7 mouse cellular contexts compared by ENCODE assay signal in genomic region chr13:107889985-107890865, GRCm38 (mm10).
DNase-seq lines count a peak whose midpoint lies in the region; ATAC-seq lines count a peak whose summit lies in the region.

No protein-coding gene starts in this region.

- peak overlapping the region; percentile 98 for H3K27ac ChIP-seq in intestine, embryonic 16.5 days (ENCODE audit: low read length)
- peak overlapping the region; percentile 98 for H3K27ac ChIP-seq in midbrain, embryonic 11.5 days (ENCODE audit: low read depth, low read length)

- H3K4me2 ChIP-seq in intestine, embryonic 16.5 days (ENCODE audit: low read depth, low read length), result peak overlapping the region; percentile 74
- H3K4me2 ChIP-seq in midbrain, embryonic 11.5 days, result peak overlapping the region; percentile 68

- H3K36me3 ChIP-seq in intestine, embryonic 16.5 days (ENCODE audit: control insufficient read depth, insufficient read depth, low read length), result no peaks in the 10 kb centered on the region
- H3K36me3 ChIP-seq in midbrain, embryonic 11.5 days (ENCODE audit: control insufficient read depth, insufficient read depth, low read length), result no peaks in the 10 kb centered on the region

- peak; percentile 100 for DNase-seq in adrenal gland, adult 2 months
- peak; percentile 98 for DNase-seq in embryo, embryonic 11.5 days (ENCODE audit: low read depth, low spot score)
- DNase-seq in gastrocnemius, postnatal 36 days, result peak; percentile 96 to 99
- peak; percentile 96 to 97 for DNase-seq in left cerebral cortex, postnatal 36 days (ENCODE audit: low spot score in 2 of 2)
- DNase-seq in midbrain, embryonic 11.5 days (ENCODE audit: low spot score, missing footprints), result peak; percentile 100
- peak; percentile 98 for DNase-seq in skeletal muscle tissue, adult 2 months (ENCODE audit: low read depth, low spot score)

- peak overlapping the region; percentile 91 for H3K4me3 ChIP-seq in intestine, embryonic 16.5 days (ENCODE audit: low read length)
- peak overlapping the region; percentile 92 for H3K4me3 ChIP-seq in midbrain, embryonic 11.5 days (ENCODE audit: low read depth, low read length)

- peak; percentile 92 for ATAC-seq in intestine, embryonic 16.5 days
- ATAC-seq in midbrain, embryonic 11.5 days (ENCODE audit: low FRiP score), result peak; percentile 92

- no peaks in the 10 kb centered on the region for H3K9me3 ChIP-seq in intestine, embryonic 16.5 days (ENCODE audit: control insufficient read depth, low read length)
- H3K9me3 ChIP-seq in midbrain, embryonic 11.5 days (ENCODE audit: control insufficient read depth, low read length), result no peaks in the 10 kb centered on the region

- H3K27me3 ChIP-seq in intestine, embryonic 16.5 days (replicated peaks; ENCODE audit: control insufficient read depth, insufficient read depth, low read length), result no peaks in the 10 kb centered on the region
- peaks cover 4% of the 10 kb centered on the region; the same call in 1 of the 2 replicates for H3K27me3 ChIP-seq in midbrain, embryonic 11.5 days (ENCODE audit: control insufficient read depth, insufficient read depth, low read length)

- intact Hi-C loops in gastrocnemius, postnatal 36 days (cut with DNase I), result loop anchor here (2.0 to 5.0 kb wide), 4 partner anchors 52 to 267 kb away; partner anchors contain the start of genes Ercc8, Ndufaf2 and Smim15
- intact Hi-C loops in left cerebral cortex, postnatal 36 days (cut with DNase I), result loop anchor here (2.0 to 10.0 kb wide), 8 partner anchors 43 to 565 kb away; no protein-coding TSS in a partner anchor

- under 1% methylated on average over 83 of the region's 90 CpGs for WGBS in intestine, embryonic 16.5 days
- under 1% methylated on average over 74 of the region's 90 CpGs for WGBS in midbrain, embryonic 11.5 days

- H3K9ac ChIP-seq in intestine, embryonic 16.5 days (ENCODE audit: low read depth, low read length), result peak overlapping the region; percentile 88
- H3K9ac ChIP-seq in midbrain, embryonic 11.5 days (ENCODE audit: low read length), result peak overlapping the region; percentile 97

- peaks cover 13% of the 10 kb centered on the region for H3K4me1 ChIP-seq in intestine, embryonic 16.5 days (ENCODE audit: control insufficient read depth, insufficient read depth, low read length)
- H3K4me1 ChIP-seq in midbrain, embryonic 11.5 days (ENCODE audit: control insufficient read depth, insufficient read depth, low read length), result peaks cover 18% of the 10 kb centered on the region

Comparison
In these comparisons a context has a peak if more than half of its experiments do, and no peak if none do; other contexts are left out.
1. Peak in every context shown above with its lines: DNase-seq, ATAC-seq, H3K4me3 ChIP-seq and H3K27ac ChIP-seq.